Mouse (Mus musculus): ENCODE measurements around the gene Pip4k2b. TPM values are rescaled to one million over a fixed set of nuclear protein-coding genes. Genes with fewer than 3 reads are reported as not detected.
A peak's percentile ranks its signal among the peaks of the same experiment; 100 is the strongest.
"Not testable (repeated sequence)": the region's sequence is repeated elsewhere in the genome, so short reads cannot be mapped to it uniquely, and the experiment has no call there.

Pip4k2b gene
- total RNA-seq, 2 experiments from 2014 or later = 22.4 to 26.5 TPM

DNA sequence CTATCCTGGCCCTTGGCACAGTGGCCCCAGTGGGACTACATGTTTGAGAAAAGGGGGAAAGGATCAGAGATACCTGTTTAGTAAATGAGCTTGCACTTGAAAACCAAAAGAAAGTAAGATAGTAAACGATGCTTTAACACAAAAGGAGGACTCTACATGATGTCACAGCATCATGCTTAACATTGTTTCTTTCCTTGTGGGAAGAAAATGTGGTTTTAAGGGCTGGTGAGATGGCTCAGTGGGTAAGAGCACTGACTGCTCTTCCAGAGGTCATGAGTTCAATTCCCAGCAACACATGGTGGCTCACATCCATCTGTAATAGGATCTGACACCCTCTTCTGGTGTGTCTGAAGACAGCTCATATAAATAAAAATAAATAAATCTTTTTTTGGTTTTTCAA, 13.6 kb upstream of the Pip4k2b start:
- DNase-seq (ENCODE audit: low spot score in 2 of 2) = no peak

DNA sequence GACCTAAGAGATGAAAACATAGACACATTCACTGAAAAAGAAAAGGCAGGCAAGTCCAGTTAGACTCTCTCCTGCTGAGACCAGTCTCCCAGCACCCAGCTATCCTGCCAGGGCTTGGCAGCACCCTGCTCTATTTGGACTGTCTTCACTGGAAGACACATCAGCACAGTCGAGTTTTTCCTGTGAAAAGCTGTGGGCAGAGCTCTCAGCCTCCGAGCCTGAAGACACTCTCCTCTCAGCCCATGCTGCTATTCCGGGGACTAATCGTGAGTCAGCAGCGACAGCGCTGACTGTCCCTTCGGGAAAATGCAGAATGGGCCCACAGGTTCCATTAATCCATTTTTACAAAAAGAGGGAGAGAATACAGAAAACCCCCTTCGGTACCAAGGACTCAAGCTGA, 8.8 kb upstream of the Pip4k2b start:
- DNase-seq (ENCODE audit: low spot score in 2 of 2) = no peak

DNA sequence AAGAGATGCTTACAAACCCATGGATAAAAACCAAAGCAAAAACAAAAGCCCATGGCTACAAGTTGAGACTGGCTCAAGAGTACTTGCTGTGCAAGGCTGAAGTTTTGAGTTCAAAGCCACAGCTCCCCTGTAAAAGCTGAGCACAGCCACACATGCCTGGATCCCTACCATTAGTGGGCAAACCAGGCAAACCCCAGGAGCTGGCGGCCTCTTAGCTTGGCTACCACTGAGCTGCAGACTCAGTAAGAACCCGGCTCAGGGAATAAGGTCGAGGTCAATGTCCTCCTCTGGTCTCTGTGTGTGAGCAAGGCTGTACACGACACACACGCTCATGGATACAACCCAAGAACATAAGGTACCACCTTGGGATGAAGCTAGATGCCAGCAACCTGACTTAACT, 4.0 kb upstream of the Pip4k2b start:
- DNase-seq (ENCODE audit: low spot score in 2 of 2) = peak in 1 of 2 experiments; percentile 22

DNA sequence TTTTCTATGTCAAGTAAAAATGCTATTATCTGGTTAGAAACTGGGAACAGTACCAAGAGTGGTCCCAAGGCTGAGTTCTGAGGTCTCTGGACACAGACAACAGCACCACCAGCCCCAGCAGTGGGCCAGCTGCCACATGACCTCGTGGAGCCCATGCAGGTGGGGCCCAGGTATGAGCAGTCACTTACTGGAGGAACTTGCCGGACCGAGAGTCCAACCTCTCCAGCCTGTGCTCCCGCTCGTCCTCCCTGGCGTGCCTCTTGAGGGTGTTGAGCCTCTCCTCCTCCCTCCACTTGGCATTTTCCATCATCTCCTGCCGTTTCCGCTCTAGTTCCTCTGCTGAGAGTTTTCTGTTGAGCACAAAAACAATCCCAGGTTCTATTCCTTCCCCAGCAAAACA, 3.3 kb upstream of the Pip4k2b start:
- DNase-seq (ENCODE audit: low spot score in 2 of 2) = no peak

DNA sequence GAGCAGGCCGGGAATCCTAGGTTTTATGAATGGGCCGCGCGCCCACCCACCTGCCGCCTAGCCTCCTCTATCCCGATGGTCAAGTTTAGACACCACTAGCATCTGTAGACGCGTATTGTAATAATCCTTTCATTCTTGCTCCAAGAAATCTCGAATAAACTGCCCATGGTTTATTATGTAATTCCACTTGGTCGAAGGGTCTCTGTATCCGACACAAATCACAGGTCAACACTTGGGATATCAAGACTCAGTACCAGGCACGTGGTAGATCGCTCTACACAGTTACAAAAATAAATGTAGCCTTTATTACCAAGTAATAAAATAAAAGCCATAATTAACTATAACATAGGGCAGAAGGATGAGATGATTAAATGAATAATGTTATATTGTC, 822 bp upstream of the Pip4k2b start:
- DNase-seq (ENCODE audit: low spot score in 2 of 2) = no peak

DNA sequence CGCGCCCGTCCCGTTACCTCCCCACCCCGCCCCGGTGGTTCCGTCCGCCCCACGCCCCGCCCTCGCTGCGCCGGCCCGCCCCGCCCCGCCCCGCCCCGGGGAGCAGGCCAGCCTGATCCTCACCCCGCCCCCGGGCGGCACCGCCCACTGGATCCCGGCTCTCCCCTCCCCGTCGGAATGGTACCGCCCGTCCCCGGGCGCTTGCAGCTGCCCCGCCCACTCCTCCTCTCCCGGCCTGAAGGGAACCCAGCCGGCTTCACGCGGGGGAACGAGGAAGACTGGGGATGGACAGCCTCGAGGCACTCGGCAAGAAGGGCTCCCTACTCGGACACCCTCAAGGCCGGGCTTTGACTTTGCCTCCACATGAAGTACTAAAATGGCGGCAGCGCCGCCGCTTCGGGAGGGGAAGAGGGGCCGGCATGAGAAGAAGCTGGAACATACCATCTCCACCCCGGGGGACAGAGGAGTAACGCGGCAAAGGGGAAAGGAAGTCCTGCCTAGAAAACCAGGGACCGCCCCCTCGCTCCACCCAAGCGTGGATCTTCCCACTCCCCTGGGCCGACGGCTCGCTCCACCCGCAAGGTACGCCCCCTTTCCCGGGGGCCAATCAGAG, 320 bp upstream of the Pip4k2b start:
- DNase-seq (ENCODE audit: low spot score in 2 of 2) = peak; percentile 98

DNA sequence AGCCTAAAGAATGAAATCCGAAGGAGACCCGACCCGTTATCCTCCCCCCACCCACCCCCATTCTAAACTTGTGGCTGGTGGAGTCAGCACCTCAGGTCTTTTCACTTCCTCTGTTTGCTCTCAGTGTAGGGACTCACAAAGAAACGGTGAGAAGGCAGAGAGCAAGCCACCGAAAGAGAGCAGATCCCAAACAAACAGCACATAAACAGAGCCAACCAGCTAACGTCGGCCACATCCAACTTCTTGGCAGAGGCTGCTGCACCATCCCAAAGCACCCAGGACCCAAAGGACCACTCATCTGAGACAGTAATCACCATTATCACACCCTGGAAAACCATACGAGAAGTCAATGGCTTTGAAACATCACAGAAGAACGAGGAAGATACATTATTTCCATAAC, 1.1 kb downstream of the Pip4k2b start:
- no peak for DNase-seq (ENCODE audit: low spot score in 2 of 2)

DNA sequence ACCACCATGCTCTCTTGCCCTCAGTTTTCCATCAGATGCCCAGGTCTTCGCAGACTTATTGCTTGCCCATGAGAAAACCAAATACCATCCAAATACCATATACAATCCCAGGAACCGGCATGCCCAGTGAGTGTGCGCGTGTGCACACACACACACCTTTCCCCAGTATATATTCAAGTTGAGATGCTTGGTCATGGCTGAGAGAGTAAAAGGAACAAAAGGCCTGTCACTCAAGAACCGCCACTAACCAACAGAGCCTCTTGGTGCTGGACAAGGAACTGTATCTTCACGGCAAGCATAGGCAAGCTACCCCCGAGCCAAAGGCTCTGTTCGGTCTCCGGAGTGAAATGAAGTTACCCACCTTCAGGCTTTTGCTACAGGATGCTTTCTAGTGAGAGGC, 1.9 kb downstream of the Pip4k2b start:
- DNase-seq (ENCODE audit: low spot score in 2 of 2) = no peak

DNA sequence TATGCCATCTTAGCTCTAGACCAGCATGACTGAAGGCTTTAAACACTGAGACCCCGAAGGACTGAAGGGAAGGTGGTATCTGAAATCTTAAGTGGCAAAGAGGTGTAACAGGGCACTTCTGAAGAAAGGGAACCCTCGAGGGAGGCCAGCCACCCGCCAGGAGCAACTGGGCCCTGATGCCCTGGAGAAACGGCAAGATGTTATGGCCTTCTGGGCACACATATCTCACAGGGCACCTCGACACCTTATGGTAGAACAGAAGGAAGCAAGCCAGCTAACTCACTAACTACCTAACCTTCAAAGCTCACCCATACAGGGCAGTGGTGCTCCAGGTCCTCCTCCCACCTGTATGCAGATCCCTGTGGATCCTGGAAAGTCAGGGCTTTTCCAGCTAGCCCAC, 2.3 kb downstream of the Pip4k2b start:
- no peak for DNase-seq (ENCODE audit: low spot score in 2 of 2)

DNA sequence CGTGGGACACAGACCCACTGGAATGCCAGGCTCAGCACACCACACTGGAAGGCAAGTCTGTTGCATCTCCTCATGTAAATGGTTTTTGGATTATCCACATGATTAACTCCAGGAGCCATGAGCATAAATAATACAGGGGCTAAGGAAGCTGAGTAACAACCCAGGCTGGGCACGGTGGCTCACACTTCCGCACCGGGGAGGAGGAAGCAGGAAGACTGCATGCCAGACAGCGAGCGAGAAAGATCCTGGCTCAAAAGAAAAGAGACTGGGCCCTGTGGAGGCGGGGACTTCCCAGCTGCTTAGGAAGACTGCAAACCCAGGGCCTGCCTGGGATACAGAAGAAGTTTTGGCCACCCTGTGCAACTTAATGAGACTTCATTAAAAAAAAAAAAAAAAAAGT, 4.3 kb downstream of the Pip4k2b start:
- no peak for DNase-seq (ENCODE audit: low spot score in 2 of 2)

DNA sequence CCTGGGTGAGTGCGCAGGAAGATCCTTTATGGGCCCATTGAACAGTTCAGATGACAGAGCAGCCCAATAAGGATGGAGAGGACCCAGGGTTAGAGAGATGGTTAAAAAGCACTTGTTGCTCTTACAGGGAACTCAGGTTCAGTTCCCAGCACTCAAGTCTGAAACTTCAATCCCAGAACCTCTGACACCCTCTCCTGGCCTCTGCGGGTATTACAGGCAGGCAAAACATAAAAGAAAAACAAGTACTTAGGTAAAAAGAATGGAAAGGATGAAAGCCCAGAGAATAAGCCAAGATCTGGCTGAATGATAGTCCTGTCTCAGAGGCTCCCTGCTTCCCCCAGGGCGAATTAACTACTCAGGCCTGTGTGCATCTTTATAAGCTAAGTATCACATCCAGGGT, 5.3 kb downstream of the Pip4k2b start:
- no peak for DNase-seq (ENCODE audit: low spot score in 2 of 2)

DNA sequence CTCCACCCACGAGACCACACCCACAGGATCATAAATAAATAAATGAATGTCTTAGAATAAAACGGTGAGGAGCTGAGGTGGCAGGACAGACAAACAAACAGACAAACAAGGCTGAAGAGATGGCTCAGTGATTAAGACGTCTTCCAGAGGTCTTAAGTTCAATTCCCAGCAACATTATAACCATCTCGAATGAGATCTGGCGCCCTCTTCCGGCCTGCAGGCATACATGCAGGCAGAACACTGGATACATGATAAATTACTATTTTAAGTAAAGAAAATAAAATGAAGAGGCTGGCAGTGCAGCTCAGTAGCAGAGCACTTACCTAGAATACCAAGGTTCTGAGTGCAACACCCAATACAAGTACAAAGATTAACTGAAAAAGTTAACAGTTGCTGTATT, 5.8 kb downstream of the Pip4k2b start:
- DNase-seq (ENCODE audit: low spot score in 2 of 2) = no peak

DNA sequence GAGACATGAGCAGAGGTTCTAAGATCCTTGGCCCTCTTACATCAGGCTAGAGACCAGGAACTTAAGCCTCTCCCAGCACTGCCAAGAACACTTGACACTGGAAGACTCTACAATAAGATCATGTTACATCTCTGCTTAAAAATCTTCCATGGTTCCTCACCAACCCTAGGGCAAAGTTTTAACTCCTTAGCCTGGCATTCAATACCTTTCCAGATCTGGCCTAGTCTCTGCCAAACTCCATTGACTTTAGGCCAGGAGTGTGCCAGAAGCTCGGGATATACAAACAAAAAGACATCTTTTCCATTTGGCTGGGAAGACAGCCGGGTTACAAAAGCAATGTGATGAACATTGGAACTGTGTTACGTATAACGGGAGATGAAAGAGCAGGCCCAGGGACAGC, 6.9 kb downstream of the Pip4k2b start:
- DNase-seq (ENCODE audit: low spot score in 2 of 2) = no peak

DNA sequence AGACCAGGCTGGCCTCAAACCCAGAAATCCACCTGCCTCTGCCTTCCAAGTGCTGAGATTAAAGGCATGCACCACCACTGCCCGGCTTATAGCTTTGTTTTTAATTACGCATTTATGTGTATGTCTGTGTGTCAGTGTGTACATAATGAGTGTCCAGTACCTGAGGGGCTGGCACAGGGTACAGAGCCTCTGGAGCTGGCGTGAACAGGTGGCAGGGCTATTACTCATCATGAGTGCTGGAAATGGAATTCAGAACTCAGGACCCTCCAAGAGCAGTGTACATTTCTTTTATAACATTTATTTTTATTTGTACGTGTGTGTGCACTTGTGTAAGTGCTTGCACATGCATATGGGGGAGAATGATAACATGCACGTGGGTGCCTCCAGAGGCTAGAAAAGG, 7.9 kb downstream of the Pip4k2b start:
- no peak for DNase-seq (ENCODE audit: low spot score in 2 of 2)

DNA sequence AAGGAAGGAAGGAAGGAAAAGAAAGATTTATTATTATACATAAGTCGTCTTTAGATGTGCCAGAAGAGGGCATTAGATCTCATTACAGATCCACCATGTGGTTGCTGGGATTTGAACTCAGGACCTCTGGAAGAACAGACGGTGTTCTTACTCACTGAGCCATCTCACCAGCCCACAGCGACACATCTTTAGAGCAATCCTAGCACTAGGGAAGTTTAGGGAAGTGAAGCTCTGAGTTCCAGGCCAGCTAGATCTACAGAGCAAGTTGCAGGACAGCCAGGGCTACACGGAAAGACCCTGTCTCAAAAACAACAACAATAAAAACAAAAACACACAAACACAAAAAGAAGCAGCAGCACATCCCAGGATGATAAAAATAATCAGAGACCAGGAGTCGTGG, 9.7 kb downstream of the Pip4k2b start:
- not testable (repeated sequence) for DNase-seq (ENCODE audit: low spot score in 2 of 2)

DNA sequence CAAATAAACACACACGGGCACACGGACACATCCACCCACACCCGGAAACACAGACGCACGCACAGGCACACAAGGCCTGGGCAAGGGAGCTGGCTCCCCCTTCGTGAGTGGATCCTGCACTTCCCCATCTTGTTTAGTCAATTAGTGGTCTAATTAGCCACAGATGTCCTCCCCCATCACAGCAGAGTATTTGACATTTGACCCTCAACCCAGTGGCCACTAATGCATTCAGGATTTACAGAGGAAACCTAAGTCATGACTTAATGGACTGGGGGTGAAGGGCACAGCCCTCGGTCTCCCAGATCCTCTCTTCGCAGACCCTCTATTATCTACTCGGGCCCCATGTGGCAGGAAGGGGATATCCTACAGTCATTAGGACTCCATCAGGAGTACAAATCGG, 10.8 kb downstream of the Pip4k2b start:
- no peak for DNase-seq (ENCODE audit: low spot score in 2 of 2)

DNA sequence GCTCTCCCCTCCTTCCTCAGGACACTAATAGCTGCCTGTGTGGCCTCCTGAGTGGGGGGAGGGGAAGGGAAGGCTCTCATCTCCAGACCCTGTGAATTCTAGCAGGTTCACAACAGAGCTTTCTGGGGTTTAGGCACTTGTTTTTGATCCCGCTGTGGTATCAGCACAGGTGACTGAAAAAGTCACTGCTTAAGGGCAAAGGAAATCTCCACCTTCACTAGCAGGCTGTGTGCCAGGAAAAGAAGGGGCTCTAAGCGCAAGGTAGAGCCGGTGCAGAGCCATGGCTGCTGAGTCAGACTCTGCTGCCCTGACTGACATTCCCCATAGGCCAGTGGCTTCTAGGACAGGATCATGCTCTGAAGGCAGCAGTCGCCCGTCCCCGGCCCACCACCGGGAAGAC, 15.8 kb downstream of the Pip4k2b start:
- DNase-seq (ENCODE audit: low spot score in 2 of 2) = no peak

DNA sequence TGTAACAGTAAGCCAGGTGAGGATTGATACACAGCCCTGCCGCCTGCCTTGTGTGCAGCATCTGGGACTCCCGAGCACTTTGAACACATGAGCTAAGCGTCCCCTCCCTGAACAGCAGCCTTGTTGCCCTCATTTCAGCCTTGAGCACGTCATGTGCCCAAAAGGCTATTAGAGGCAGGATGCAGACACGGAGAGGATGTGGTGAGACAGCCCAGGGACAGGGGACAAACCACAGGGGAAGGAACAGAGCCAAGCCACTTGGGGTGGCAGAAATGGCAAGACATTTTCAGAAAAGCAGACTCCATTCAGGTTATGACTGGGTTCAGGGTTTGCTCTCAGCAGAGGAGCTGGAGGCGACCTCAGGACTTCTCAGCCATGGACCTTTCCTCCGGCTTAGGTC, 16.2 kb downstream of the Pip4k2b start:
- DNase-seq (ENCODE audit: low spot score in 2 of 2) = no peak

DNA sequence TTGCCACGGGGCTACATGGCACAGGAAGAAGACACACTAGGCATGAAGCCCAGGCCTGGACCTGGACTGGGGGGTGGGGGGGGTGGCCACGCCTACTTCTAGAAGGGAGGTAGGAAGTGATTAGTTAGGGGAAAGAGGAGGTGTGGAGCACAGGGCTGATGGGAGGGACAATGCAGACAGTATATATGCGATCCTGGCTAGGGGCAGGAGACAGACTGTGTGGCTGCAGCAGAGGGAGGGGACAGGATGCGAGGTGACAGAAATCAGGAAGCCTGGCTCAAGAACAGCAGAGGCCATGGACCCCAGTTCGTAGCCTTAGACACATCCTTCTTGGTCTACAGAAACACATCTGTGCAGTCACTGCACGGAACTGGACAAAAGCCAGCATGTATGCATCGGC, 20.8 kb downstream of the Pip4k2b start:
- DNase-seq (ENCODE audit: low spot score in 2 of 2) = no peak

DNA sequence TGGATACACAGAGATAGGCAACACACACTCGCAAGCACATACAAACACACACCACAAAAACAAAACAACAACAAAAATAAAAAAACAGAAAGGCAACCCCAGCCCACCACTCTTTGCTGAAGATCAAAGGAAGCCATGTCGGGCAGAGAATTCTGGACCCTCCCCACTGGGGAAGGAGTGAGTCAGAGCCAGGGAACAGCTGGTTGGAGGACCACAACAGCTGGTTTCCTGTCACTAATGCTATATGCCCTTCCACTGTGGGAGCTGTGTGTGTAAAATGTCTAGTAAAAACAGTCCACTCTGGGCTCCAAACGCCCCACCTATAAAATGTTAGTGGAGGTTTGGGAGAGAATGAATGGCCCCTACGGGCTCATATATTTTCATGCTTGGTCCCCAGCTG, 23.2 kb downstream of the Pip4k2b start:
- DNase-seq (ENCODE audit: low spot score in 2 of 2) = no peak

DNA sequence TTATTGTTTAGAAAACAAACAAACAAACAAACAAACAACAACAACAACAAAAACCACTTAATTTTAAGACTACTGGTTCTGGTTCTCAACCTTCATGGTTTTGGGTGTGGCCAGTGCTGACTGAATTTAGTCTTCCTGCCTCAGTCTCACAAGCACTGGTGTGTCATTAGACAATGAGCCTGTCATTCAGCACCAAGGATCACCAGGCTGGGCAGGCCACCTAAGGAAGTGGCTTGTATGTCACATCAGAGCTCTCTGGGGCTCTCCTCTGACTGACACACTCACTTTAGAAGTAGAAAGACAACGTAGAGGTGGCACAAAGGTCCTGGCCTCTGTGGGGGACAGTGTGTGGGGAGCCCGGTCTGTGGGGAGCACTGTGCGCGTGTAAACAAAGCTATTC, 25.5 kb downstream of the Pip4k2b start:
- no peak for DNase-seq (ENCODE audit: low spot score in 2 of 2)

DNA sequence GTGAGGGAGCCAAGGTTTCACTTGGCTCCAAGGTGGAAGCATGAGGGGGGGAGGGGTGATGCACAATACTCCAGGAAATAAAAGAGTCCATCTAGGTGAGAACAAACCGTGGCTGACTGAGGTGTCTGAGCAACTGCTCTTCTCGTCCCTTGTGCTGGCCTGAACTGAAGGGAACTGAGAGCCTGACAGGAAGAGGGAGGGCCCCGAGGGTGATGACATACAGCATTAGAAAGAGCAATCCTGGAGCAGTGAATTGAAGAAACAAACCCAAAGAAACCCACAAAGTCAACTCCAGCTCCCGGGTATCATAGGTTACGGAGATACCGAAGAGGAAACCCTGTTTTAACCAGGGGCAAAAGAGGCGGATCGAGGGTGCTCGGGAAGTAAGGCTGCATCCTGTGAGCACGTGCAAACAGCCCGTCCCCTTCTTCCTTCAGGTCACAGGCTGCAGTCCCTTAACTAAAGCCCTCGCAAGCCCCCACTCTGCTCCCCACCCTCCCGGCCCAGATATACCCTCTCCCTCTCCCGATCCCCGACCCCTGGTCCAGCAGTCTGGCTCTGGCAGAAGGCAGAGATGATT, 26.1 kb downstream of the Pip4k2b start:
- DNase-seq (ENCODE audit: low spot score in 2 of 2) = no peak

All from adrenal gland, adult 18-20 months (tissue).